8 mouse cellular contexts compared by ENCODE assay signal in the genomic region with DNA sequence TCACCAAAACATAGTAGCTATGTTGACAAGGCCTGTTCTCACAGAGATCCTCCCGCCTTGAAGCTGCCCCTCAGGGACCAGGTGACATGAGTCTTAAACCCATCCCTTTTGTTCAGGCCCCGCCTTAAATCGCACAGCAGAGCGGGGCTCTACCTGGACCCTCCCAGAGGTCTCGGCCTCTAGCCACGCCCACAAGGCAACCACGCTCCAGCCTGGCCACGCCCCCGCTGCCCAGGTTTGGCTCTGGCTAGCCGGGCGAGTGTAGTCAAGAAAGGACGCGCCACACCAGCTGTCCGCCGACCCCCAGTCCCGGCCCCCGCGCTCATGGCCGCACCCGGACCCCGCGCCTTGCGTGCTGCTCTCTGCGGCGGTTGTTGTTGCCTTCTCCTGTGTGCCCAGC. TPM values are rescaled to one million over a fixed set of nuclear protein-coding genes. Genes with fewer than 3 reads are reported as not detected.
A peak's percentile ranks its signal among the peaks of the same experiment; 100 is the strongest.
DNase-seq lines count a peak whose midpoint lies in the region; ATAC-seq lines count a peak whose summit lies in the region.

No protein-coding gene starts in this region.

- ATAC-seq in embryonic facial prominence, embryonic 15.5 days (ENCODE audit: insufficient number of reproducible peaks, low FRiP score, low TSS enrichment, low read depth): 0 out of 2 replicates have a peak, but pooled peaks have one; percentile 21
- peak; percentile 29; the same call in 1 of the 2 replicates for ATAC-seq in lung, embryonic 15.5 days (ENCODE audit: borderline replicate concordance, extremely low read depth, low FRiP score, low TSS enrichment)

- H3K27ac ChIP-seq in embryonic facial prominence, embryonic 15.5 days (replicated peaks): no peak overlapping the region
- no peak overlapping the region for H3K27ac ChIP-seq in lung, embryonic 15.5 days

- peak overlapping the region; percentile 40 for H3K4me3 ChIP-seq in embryonic facial prominence, embryonic 15.5 days (replicated peaks)
- H3K4me3 ChIP-seq in lung, embryonic 15.5 days: peak overlapping the region; percentile 42

- peak overlapping the region; percentile 67 for H3K4me2 ChIP-seq in embryonic facial prominence, embryonic 15.5 days (replicated peaks)
- peak overlapping the region; percentile 77 for H3K4me2 ChIP-seq in lung, embryonic 15.5 days

- 3% methylated on average over 25 of the region's 25 CpGs for WGBS in embryonic facial prominence, embryonic 15.5 days
- WGBS in lung, embryonic 15.5 days: 5% methylated on average over 19 of the region's 25 CpGs

- no peaks in the 10 kb centered on the region for H3K9me3 ChIP-seq in embryonic facial prominence, embryonic 15.5 days (replicated peaks)
- H3K9me3 ChIP-seq in lung, embryonic 15.5 days: no peaks in the 10 kb centered on the region

- peak; percentile 61 to 63 for DNase-seq in cerebellum, postnatal 10 days
- no peak for DNase-seq in cerebellum, adult 18-20 months
- DNase-seq in kidney, adult 8-10 months: peak; percentile 65 to 70
- no peak for DNase-seq in left cerebral cortex, postnatal 10 days (ENCODE audit: extremely low spot score in 1 of 2, low spot score in 2 of 2)
- no peak for DNase-seq in right cerebral cortex, postnatal 25 days
- no peak for DNase-seq in right cerebral cortex, postnatal 36 days (ENCODE audit: low spot score in 2 of 2)

- intact Hi-C loops in left cerebral cortex, postnatal 10 days (cut with DNase I): no loop called here

- no peaks in the 10 kb centered on the region for H3K36me3 ChIP-seq in embryonic facial prominence, embryonic 15.5 days
- H3K36me3 ChIP-seq in lung, embryonic 15.5 days: no peaks in the 10 kb centered on the region

- H3K4me1 ChIP-seq in embryonic facial prominence, embryonic 15.5 days: peaks cover 37% of the 10 kb centered on the region
- H3K4me1 ChIP-seq in lung, embryonic 15.5 days: peaks cover 13% of the 10 kb centered on the region; the same call in 1 of the 2 replicates

- H3K27me3 ChIP-seq in embryonic facial prominence, embryonic 15.5 days: peaks cover 15% of the 10 kb centered on the region
- peaks cover 32% of the 10 kb centered on the region for H3K27me3 ChIP-seq in lung, embryonic 15.5 days

- peak overlapping the region; percentile 33; the same call in 1 of the 2 replicates for H3K9ac ChIP-seq in embryonic facial prominence, embryonic 15.5 days
- H3K9ac ChIP-seq in lung, embryonic 15.5 days: peak overlapping the region; percentile 41

RNA-seq across cellular contexts. Expression of gene Gpr3, which starts 8.3 kb away (rescaled TPM):
- polyA plus RNA-seq in embryonic facial prominence, embryonic 15.5 days (2015; fragmentation: Nextera tagmentation; extraction: Ambion mirVana): 0.07 and 0.24 TPM in 2 replicates
- polyA plus RNA-seq in lung, embryonic 15.5 days (2015; fragmentation: Nextera tagmentation; extraction: Ambion mirVana): 0.10 TPM in 1 of 2 replicates, not detected in the other
- 1 to 10 TPM; 5.1 to 5.2 TPM for total RNA-seq in left cerebral cortex, postnatal 10 days (2021)

RNA-seq across cellular contexts. Expression of gene Cd164l2, which starts 8.7 kb away (rescaled TPM):
- 8.8 and 9.3 TPM in 2 replicates for polyA plus RNA-seq in embryonic facial prominence, embryonic 15.5 days (2015; fragmentation: Nextera tagmentation; extraction: Ambion mirVana)
- 8.2 and 8.5 TPM in 2 replicates for polyA plus RNA-seq in lung, embryonic 15.5 days (2015; fragmentation: Nextera tagmentation; extraction: Ambion mirVana)
- 1 to 10 TPM; 1.3 to 1.5 TPM for total RNA-seq in left cerebral cortex, postnatal 10 days (2021)

RNA-seq across cellular contexts. Expression of gene Map3k6, which starts 20.0 kb away (rescaled TPM):
- 17.4 and 20.6 TPM in 2 replicates for polyA plus RNA-seq in embryonic facial prominence, embryonic 15.5 days (2015; fragmentation: Nextera tagmentation; extraction: Ambion mirVana)
- polyA plus RNA-seq in lung, embryonic 15.5 days (2015; fragmentation: Nextera tagmentation; extraction: Ambion mirVana): 3.0 and 3.1 TPM in 2 replicates
- 1 to 10 TPM; 1.3 to 4.8 TPM for total RNA-seq in left cerebral cortex, postnatal 10 days (2021)

RNA-seq across cellular contexts. Expression of gene Sytl1, which starts 42.3 kb away (rescaled TPM):
- polyA plus RNA-seq in embryonic facial prominence, embryonic 15.5 days (2015; fragmentation: Nextera tagmentation; extraction: Ambion mirVana): 39.7 and 40.2 TPM in 2 replicates
- 1.1 and 2.1 TPM in 2 replicates for polyA plus RNA-seq in lung, embryonic 15.5 days (2015; fragmentation: Nextera tagmentation; extraction: Ambion mirVana)
- total RNA-seq in left cerebral cortex, postnatal 10 days (2021): under 1 TPM; 0.58 to 0.59 TPM

RNA-seq across cellular contexts. Expression of gene Tmem222, which starts 56.9 kb away (rescaled TPM):
- 79.1 and 87.8 TPM in 2 replicates for polyA plus RNA-seq in embryonic facial prominence, embryonic 15.5 days (2015; fragmentation: Nextera tagmentation; extraction: Ambion mirVana)
- 79.8 and 81.9 TPM in 2 replicates for polyA plus RNA-seq in lung, embryonic 15.5 days (2015; fragmentation: Nextera tagmentation; extraction: Ambion mirVana)
- 10 to 100 TPM; 82.1 to 82.4 TPM for total RNA-seq in left cerebral cortex, postnatal 10 days (2021)

Comparison
In these comparisons a context has a peak if more than half of its experiments do, and no peak if none do; other contexts are left out.
1. DNase-seq: peak in cerebellum, postnatal 10 days (2 of 2) and kidney, adult 8-10 months (2 of 2); none in cerebellum, adult 18-20 months (0 of 2), left cerebral cortex, postnatal 10 days (0 of 2), right cerebral cortex, postnatal 25 days (single experiment) and right cerebral cortex, postnatal 36 days (0 of 2).